Mouse (Mus musculus): ENCODE measurements at regions not wholly inside any gene's neighbourhood (a gene's known extent, or its start where the extent isn't known, plus 50 kb on each side); places are given as distances from the start of the nearest gene placed in this dataset.
A peak's percentile ranks its signal among the peaks of the same experiment; 100 is the strongest.
"Not testable (repeated sequence)": the region's sequence is repeated elsewhere in the genome, so short reads cannot be mapped to it uniquely, and the experiment has no call there.

- intact Hi-C loops (cut with DNase I), result no loop called here
- no peak for DNase-seq
Measured at GRCm38 (mm10) chr13:32465787-32466186, 127.2 kb upstream of the Gmds start.

GRCm38 (mm10) chr13:32465041-32465682 lies 126.6 kb upstream of the Gmds start:
- intact Hi-C loops (cut with DNase I), result no loop called here
- no peak for DNase-seq

- intact Hi-C loops (cut with DNase I), result no loop called here
- no peak for DNase-seq
Measured at GRCm38 (mm10) chr13:32454419-32455146, 116.0 kb upstream of the Gmds start.

GRCm38 (mm10) chr13:32449710-32450417 lies 111.3 kb upstream of the Gmds start:
- intact Hi-C loops (cut with DNase I), result no loop called here
- DNase-seq, result peak; percentile 74 to 78

GRCm38 (mm10) chr13:32444531-32444930 lies 106.0 kb upstream of the Gmds start:
- intact Hi-C loops (cut with DNase I), result no loop called here
- DNase-seq, result no peak

- intact Hi-C loops (cut with DNase I), result no loop called here
Measured at GRCm38 (mm10) chr13:32442025-32442424, 103.5 kb upstream of the Gmds start.

GRCm38 (mm10) chr13:32435136-32435535 lies 96.6 kb upstream of the Gmds start:
- no peak for DNase-seq
- intact Hi-C loops (cut with DNase I), result no loop called here

More at GRCm38 (mm10) chr13:32442025-32442424, 103.5 kb upstream of the Gmds start:
- no peak for DNase-seq

- no peak for DNase-seq
- intact Hi-C loops (cut with DNase I), result no loop called here
Measured at GRCm38 (mm10) chr13:32428482-32428881, 89.9 kb upstream of the Gmds start.

- no peak for DNase-seq
- intact Hi-C loops (cut with DNase I), result no loop called here
Measured at GRCm38 (mm10) chr13:32426906-32427305, 88.4 kb upstream of the Gmds start.

GRCm38 (mm10) chr13:32426199-32426598 lies 87.7 kb upstream of the Gmds start:
- intact Hi-C loops (cut with DNase I), result no loop called here

GRCm38 (mm10) chr13:32424543-32424942 lies 86.0 kb upstream of the Gmds start:
- intact Hi-C loops (cut with DNase I); DNase-seq: not testable (repeated sequence)

More at GRCm38 (mm10) chr13:32426199-32426598, 87.7 kb upstream of the Gmds start:
- no peak for DNase-seq

- no peak for DNase-seq
- intact Hi-C loops (cut with DNase I), result no loop called here
Measured at GRCm38 (mm10) chr13:32422485-32422884, 83.9 kb upstream of the Gmds start.

GRCm38 (mm10) chr13:32419326-32419725 lies 80.8 kb upstream of the Gmds start:
- intact Hi-C loops (cut with DNase I), result loop anchor here (5.0 kb wide), 1 partner anchor 73 kb away; no protein-coding TSS in a partner anchor
- DNase-seq, result no peak

GRCm38 (mm10) chr13:32418655-32419054 lies 80.1 kb upstream of the Gmds start:
- DNase-seq, result no peak
- intact Hi-C loops (cut with DNase I), result loop anchor here (5.0 kb wide), 1 partner anchor 74 kb away; no protein-coding TSS in a partner anchor

- intact Hi-C loops (cut with DNase I), result loop anchor here (5.0 kb wide), 1 partner anchor 74 kb away; no protein-coding TSS in a partner anchor
Measured at GRCm38 (mm10) chr13:32417907-32418306, 79.4 kb upstream of the Gmds start.

GRCm38 (mm10) chr13:32411287-32411935 lies 72.9 kb upstream of the Gmds start:
- DNase-seq, result peak; percentile 78 to 83
- intact Hi-C loops (cut with DNase I), result loop anchor here (1.0 to 5.0 kb wide), 5 partner anchors 98 to 619 kb away; no protein-coding TSS in a partner anchor

More at GRCm38 (mm10) chr13:32417907-32418306, 79.4 kb upstream of the Gmds start:
- no peak for DNase-seq

- no peak for DNase-seq
- intact Hi-C loops (cut with DNase I), result loop anchor here (2.0 to 5.0 kb wide), 4 partner anchors 193 to 617 kb away; no protein-coding TSS in a partner anchor
Measured at GRCm38 (mm10) chr13:32410065-32410464, 71.5 kb upstream of the Gmds start.

GRCm38 (mm10) chr13:32398616-32399015 lies 60.1 kb upstream of the Gmds start:
- intact Hi-C loops (cut with DNase I), result no loop called here
- no peak for DNase-seq

Data from heart, postnatal 14 days (tissue).